Mouse (Mus musculus) heart, postnatal 0 days (tissue): ENCODE measurements around the gene Ift74.

Experiments used
- CTCF ChIP-seq: IDR thresholded peaks from 2 replicates; pipeline ENCODE4 v1.5.1; 2016; ENCODE audit warnings: antibody characterized with exemption, control low read depth, low read depth
- EP300 ChIP-seq: IDR thresholded peaks from 2 replicates; pipeline ENCODE4 v1.6.1; 2016; ENCODE audit warnings: antibody characterized with exemption, low read depth

GRCm38 (mm10) chr4:94591765-94592381 lies 22.4 kb upstream of the Ift74 start:
- TF ChIP-seq CTCF (no peak), EP300 (no peak)
